Mouse (Mus musculus) midbrain, embryonic 14.5 days (tissue): ENCODE results near the gene Hinfp. TPM values are rescaled to one million over a fixed set of nuclear protein-coding genes. Genes with fewer than 3 reads are reported as not detected.
A peak's percentile ranks its signal among the peaks of the same experiment; 100 is the strongest.
"Not testable (repeated sequence)": the region's sequence is repeated elsewhere in the genome, so short reads cannot be mapped to it uniquely, and the experiment has no call there.

ENCODE experiments used
- ATAC-seq: fragments of 200-750 bp; cut with Nextera tagmentation; 2 replicates; pipeline ENCODE4 v1.8.0; 2017; ENCODE audit warnings: moderate number of reproducible peaks, moderate library complexity; ENCODE audit not compliant: low FRiP score, low TSS enrichment
- DNase-seq: peaks from one replicate; pipeline ENCODE4 v3.0.0-alpha.2; 2015
- H3K27ac ChIP-seq: fragments of 300-500 bp; sonication (generic); replicated peaks from 2 replicates; pipeline ENCODE4 v1.5.1; 2014; ENCODE audit warnings: mild to moderate bottlenecking, low read depth, low read length, moderate library complexity
- H3K27me3 ChIP-seq: fragments of 300-500 bp; sonication (generic); 2 replicates; pipeline ENCODE4 v1.6.1; 2014; ENCODE audit warnings: low read length, control low read depth, mixed read lengths; ENCODE audit not compliant: control insufficient read depth, insufficient read depth
- H3K36me3 ChIP-seq: fragments of 300-500 bp; sonication (generic); 2 replicates; pipeline ENCODE4 v1.6.1; 2014; ENCODE audit warnings: low read length, control low read depth; ENCODE audit not compliant: control insufficient read depth, insufficient read depth
- H3K4me1 ChIP-seq: fragments of 300-500 bp; sonication (generic); 2 replicates; pipeline ENCODE4 v1.6.1; 2014; ENCODE audit warnings: mild to moderate bottlenecking, antibody characterized with exemption, low read length, control low read depth; ENCODE audit not compliant: control insufficient read depth, insufficient read depth
- H3K4me2 ChIP-seq: fragments of 300-500 bp; sonication (generic); 2 replicates; pipeline ENCODE4 v1.6.1; 2014; ENCODE audit warnings: mild to moderate bottlenecking, low read length, moderate library complexity
- H3K4me3 ChIP-seq: fragments of 300-500 bp; sonication (generic); replicated peaks from 2 replicates; pipeline ENCODE4 v1.5.1; 2014; ENCODE audit warnings: low read depth, low read length
- H3K9ac ChIP-seq: fragments of 300-500 bp; sonication (generic); replicated peaks from 2 replicates; pipeline ENCODE4 v1.6.1; 2014; ENCODE audit warnings: mild to moderate bottlenecking, low read length, moderate library complexity
- H3K9me3 ChIP-seq: fragments of 300-500 bp; sonication (generic); 2 replicates; pipeline ENCODE4 v1.6.1; 2016; ENCODE audit warnings: low read length, control low read depth, mixed read lengths; ENCODE audit not compliant: control insufficient read depth
- WGBS: fragments of 180-500 bp; shearing (Covaris S2); extraction: QIAGEN DNeasy Blood & Tissue Kit; methylation state at CpG from one replicate; pipeline ENCODE4 v1.1.7; 2014; 5-methylcytosine and 5-hydroxymethylcytosine counted together
- polyA plus RNA-seq: library from polyadenylated mRNA; unstranded; fragments of >200 nt; fragmentation: Nextera tagmentation; extraction: Ambion mirVana; gene quantifications from 2 replicates; pipeline ENCODE4 v1.2.1, GENCODE M21; 2014

The Hinfp gene
- polyA plus RNA-seq, 1 experiment from 2014 or later, result 24.7 TPM

GRCm38 (mm10) chr9:44326371-44327063 lies 21.0 kb upstream of the Hinfp start:
- Histone ChIP-seq H3K4me1 (peaks cover 12% of the 10 kb centered on the region), H3K9me3 (no peaks in the 10 kb centered on the region), H3K4me2 (peak overlapping the region; percentile 85), H3K4me3 (peak overlapping the region; percentile 75), H3K27me3 (no peaks in the 10 kb centered on the region), H3K9ac (peak overlapping the region; percentile 77), H3K27ac (peak overlapping the region; percentile 84), H3K36me3 (peaks cover 21% of the 10 kb centered on the region)
- WGBS, result under 1% methylated on average over 38 of the region's 38 CpGs
- ATAC-seq, result peak; percentile 91
- peak; percentile 91 for DNase-seq

DNA sequence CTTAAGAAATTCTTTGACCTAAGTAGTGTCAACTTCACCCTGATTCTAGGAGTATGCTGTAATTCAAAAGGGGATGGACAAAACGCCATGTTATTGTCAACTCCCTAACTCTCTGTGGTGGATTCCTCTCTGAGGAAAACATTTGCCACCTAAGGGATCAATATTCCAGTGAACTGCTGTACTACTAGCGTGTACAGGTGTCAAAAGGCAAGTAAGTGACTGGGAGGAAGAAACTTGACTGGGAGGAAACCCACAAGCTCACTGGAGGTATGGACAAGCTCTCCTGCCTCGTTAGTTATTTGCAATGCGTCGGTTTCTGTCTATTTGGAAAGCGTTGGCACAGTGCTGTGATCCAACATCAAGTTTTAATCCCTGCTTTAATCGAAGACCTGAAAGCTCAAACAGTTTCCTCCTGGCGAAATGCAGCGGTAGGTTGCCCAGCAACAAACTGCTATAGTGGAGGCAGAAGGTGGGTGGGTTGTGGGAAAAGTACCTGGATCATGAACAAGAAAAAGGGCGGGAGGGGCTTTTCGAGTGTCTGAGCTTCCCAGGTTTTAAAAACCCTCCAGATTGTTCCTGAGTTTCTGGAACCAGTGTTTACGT lies 20.4 kb upstream of the Hinfp start, which contains the start of gene Dpagt1:
Gene Dpagt1 (plus strand): TSS at position 252 of the 603 bp plus-strand sequence.
- Histone ChIP-seq H3K27ac (peak within 1 kb of the TSS; percentile 84), H3K4me2 (peak within 1 kb of the TSS; percentile 85)

DNA sequence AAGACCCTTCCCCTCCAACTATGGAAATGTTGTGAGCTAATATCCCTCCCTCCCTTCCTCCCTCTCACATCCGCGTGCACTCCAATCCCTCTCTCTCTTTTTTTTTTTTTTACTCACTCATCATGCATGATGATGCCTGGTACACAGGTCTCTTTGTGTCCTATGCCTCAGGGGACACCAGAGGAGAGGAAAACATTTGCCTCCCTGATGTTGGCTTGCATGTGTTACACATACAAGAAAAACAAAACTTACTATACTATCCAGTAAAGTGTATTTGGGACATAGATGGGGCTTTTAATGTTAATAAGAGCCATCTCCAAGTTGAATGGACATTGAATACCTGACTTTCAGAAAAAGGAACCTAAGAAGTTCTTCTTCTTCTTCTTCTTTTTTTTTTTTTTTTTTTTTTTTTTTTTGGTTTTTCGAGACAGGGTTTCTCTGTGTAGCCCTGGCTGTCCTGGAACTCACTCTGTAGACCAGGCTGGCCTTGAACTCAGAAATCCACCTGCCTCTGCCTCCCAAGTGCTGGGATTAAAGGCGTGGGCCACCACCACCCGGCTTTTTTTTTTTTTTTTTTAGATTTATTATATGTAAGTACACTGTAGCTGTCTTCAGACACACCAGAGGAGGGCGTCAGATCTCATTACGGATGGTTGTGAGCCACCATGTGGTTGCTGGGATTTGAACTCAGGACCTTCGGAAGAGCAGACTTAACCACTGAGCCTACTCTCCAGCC lies 19.7 kb upstream of the Hinfp start:
- H3K36me3 ChIP-seq, result peaks cover 14% of the 10 kb centered on the region
- peaks cover 20% of the 10 kb centered on the region for H3K4me1 ChIP-seq
- H3K9me3 ChIP-seq, ATAC-seq, DNase-seq, H3K27me3 ChIP-seq: not testable (repeated sequence)
- H3K27ac ChIP-seq, result peak overlapping the region; percentile 84
- peak overlapping the region; percentile 75 for H3K4me3 ChIP-seq
- H3K4me2 ChIP-seq, result peak overlapping the region; percentile 85
- WGBS, result 55% methylated on average over 7 of the region's 8 CpGs
- H3K9ac ChIP-seq, result peak overlapping the region; percentile 77; the same call in 1 of the 2 replicates

More for the DNA sequence above, 20.4 kb upstream of the Hinfp start, which contains the start of gene Dpagt1:
- no peaks in the 10 kb centered on the region for H3K27me3 ChIP-seq
- H3K9ac ChIP-seq, result peak within 1 kb of the TSS; percentile 77
- H3K4me1 ChIP-seq, result peaks cover 15% of the 10 kb centered on the region
- ATAC-seq, result peak; percentile 58; the same call in 1 of the 2 replicates
- WGBS, result 4% methylated on average over 12 of the region's 12 CpGs
- no peak for DNase-seq
- peak within 1 kb of the TSS; percentile 75 for H3K4me3 ChIP-seq
- no peaks in the 10 kb centered on the region for H3K9me3 ChIP-seq
- peaks cover 15% of the 10 kb centered on the region for H3K36me3 ChIP-seq

- WGBS, result 80% methylated on average over 6 of the region's 6 CpGs
- peaks cover 23% of the 10 kb centered on the region for H3K4me1 ChIP-seq
- DNase-seq (no peak), ATAC-seq (no peak)
- H3K9me3 ChIP-seq, result no peaks in the 10 kb centered on the region
- no peak overlapping the region for H3K4me2 ChIP-seq
- no peaks in the 10 kb centered on the region for H3K27me3 ChIP-seq
- no peak overlapping the region for H3K9ac ChIP-seq
- H3K36me3 ChIP-seq, result peaks cover 5% of the 10 kb centered on the region; the same call in 1 of the 2 replicates
- H3K27ac ChIP-seq, result no peak overlapping the region
- H3K4me3 ChIP-seq, result no peak overlapping the region
Observed at GRCm38 (mm10) chr9:44324147-44324546, 18.7 kb upstream of the Hinfp start.

GRCm38 (mm10) chr9:44323656-44324055 lies 18.2 kb upstream of the Hinfp start:
- H3K4me2 ChIP-seq, ATAC-seq, H3K9me3 ChIP-seq, H3K27me3 ChIP-seq, H3K9ac ChIP-seq, DNase-seq, H3K27ac ChIP-seq, H3K36me3 ChIP-seq, H3K4me3 ChIP-seq: not testable (repeated sequence)
- peaks cover 28% of the 10 kb centered on the region for H3K4me1 ChIP-seq
- WGBS, result 72% methylated on average over 4 of the region's 4 CpGs

DNA sequence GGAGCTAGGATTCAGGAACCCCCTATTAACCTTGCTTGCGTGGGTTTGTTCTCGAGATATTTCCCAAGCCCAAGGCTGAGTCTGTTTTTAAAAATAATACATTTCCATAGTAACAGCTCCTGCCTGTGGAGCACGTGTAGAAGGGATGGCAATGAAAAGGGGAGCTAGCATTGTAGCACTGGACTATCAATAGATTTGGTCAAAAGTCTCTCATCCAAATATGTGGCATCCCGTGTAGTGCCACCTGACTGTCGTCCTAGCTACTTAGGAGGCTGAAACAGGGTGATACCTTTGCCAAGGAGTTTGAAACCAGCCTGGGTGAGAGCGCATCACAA lies 15.3 kb upstream of the Hinfp start:
- no peaks in the 10 kb centered on the region for H3K9me3 ChIP-seq
- H3K9ac ChIP-seq, result peak overlapping the region; percentile 92; the same call in 1 of the 2 replicates
- peaks cover 33% of the 10 kb centered on the region for H3K4me1 ChIP-seq
- peak; percentile 31 for DNase-seq
- peak overlapping the region; percentile 94 for H3K4me3 ChIP-seq
- WGBS, result 12% methylated on average over 6 of the region's 6 CpGs
- peaks cover 7% of the 10 kb centered on the region for H3K36me3 ChIP-seq
- H3K27me3 ChIP-seq, result no peaks in the 10 kb centered on the region
- H3K27ac ChIP-seq, result peak overlapping the region; percentile 80
- no peak for ATAC-seq
- peak overlapping the region; percentile 87 for H3K4me2 ChIP-seq

- no peaks in the 10 kb centered on the region for H3K9me3 ChIP-seq
- peak; percentile 99 for DNase-seq
- H3K9ac ChIP-seq, result peak within 1 kb of the TSS; percentile 92
Observed at GRCm38 (mm10) chr9:44319887-44320798, 14.7 kb upstream of the Hinfp start, which contains the start of gene C2cd2l. C2cd2l (minus strand) TSS chr9:44320285.

More at GRCm38 (mm10) chr9:44319887-44320798, 14.7 kb upstream of the Hinfp start, which contains the start of gene C2cd2l:
- H3K27ac ChIP-seq, result peak within 1 kb of the TSS; percentile 80
- H3K27me3 ChIP-seq, result no peaks in the 10 kb centered on the region
- peaks cover 13% of the 10 kb centered on the region for H3K36me3 ChIP-seq
- peak; percentile 99 for ATAC-seq
- H3K4me2 ChIP-seq, result peak within 1 kb of the TSS; percentile 87
- peak within 1 kb of the TSS; percentile 94 for H3K4me3 ChIP-seq
- under 1% methylated on average over 65 of the region's 67 CpGs for WGBS
- peaks cover 33% of the 10 kb centered on the region for H3K4me1 ChIP-seq
